Mouse (Mus musculus): ENCODE data around the gene Ltb.

Ltb gene

DNA sequence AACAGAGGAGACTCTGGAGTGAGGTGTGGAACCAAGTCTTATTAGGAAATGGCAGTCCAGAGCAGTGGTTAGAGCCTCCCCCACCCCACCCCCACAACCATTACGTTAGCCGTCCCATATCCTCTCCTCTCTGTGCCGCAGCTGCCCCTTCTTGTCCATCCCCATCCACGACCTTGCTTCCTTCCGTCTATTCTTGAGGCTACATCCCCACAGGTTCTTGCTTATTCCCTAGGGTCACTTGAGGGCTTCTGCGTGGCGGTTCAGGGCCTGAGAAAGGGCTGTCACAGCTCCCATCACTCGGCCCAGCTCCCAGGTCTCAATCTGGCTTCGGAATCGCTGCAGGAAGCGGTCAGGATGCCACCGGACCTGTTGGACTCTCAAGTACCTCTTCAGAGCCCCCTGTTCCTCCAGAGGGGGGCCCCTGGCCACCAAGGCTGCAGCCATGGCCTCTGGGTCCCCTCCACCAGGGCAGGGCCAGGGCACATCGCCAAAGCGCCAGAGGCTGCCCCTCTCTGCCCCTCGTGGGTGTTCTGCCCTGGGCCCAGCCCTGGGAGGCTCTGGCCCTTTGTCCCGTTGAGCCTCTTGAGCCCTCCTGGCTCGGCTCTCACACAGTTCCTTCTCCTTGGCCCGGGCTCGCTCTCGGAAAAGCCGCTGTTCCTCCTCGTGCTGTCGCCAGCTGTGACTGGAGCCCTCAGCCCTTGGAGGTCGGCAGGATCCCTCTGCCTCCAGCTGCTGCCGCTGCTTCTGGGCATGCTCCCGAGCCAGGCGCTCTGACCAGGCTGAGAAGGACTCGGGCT is 26.1 kb downstream of the Ltb start, which contains the start of gene Gm16181:
Gm16181 (plus strand) TSS at position 679 of the 797 bp plus-strand sequence.
- DNase-seq (ENCODE audit: inconsistent age in 2 of 2, low spot score in 1 of 2): peak in 1 of 2 experiments; percentile 39

DNA sequence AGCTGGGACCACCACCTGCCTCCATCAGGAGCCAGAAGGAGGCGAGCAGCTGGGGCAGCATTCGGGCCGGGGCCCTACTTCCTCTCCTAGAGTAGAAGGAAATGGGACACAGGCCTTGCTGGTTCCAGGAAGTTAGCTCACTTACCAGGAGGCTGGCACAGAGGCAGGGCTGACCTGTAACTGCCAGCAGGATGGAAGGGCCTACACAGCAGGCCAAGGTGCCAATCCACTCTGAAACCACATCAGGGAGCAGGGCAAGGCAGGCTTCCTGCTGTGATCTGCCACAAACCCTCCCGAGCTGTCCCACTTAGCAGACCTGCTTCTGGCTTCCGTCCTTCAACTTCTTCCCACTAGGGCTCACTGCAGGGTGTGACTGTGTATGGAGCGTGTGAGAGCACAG is 28.1 kb downstream of the Ltb start:
- DNase-seq (ENCODE audit: inconsistent age in 2 of 2, low spot score in 1 of 2): no peak

DNA sequence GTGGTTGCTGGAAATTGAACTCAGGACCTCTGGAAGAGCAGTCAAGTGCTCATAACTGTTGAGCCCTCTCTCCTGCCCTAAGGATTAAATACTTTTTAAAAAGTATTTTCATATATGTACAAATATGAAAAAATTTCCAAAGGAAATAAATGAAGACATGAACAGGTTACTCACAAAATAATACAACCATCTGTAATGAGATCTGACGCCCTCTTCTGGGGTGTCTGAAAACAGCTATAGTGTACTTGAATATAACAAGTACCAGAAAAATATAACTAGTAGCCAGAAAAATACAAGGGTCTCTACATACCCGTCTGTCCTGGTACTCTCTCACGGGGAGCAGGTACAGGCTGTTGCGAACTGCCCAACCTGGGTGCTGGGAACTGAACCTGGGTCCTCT is 30.4 kb downstream of the Ltb start:
- no peak for DNase-seq (ENCODE audit: inconsistent age in 2 of 2, low spot score in 1 of 2)

DNA sequence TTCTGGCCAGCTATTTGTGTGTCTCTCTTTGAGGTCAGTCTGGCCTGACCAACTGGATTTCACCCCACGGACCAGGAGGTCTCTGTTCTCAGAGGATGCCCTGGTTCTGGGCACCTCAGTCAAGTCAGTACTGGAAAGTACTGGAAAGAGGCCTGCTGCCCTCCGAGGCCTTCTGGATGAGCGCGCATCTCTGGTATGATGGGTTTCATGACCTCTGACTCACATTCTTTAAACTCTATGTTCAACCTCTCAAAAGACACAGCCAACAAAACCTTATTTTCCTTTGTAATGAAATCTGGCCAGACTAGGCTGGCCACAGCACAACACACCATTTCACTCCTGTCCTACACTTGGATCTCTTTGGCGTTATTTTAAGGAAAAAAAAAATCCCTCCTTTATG is 31.2 kb downstream of the Ltb start:
- DNase-seq (ENCODE audit: inconsistent age in 2 of 2, low spot score in 1 of 2): peak in 1 of 2 experiments; percentile 42

DNA sequence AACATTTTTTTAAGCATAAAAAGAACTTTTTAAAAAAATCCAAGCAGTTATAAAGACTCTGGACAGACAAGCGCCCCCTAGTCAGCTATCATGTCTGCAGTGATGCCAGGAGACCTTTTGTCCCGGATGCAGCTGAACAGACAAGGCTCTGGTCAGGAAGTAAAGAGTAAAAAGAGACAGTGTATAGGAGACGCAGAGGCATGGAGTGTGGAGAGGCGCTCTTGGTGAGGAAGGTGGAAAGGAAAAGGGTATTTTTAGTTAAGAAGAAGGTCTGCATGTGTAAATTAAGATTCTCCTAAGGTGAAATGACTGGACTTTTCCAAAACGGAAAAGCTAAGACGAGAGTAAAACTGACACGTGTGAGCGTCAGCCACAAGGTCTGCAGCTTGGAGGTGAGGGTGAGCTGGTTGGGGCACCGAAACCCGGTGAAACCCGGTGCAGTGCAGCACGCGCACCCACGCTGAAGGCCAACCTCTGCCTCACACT is 32.4 kb downstream of the Ltb start:
- peak in 1 of 2 experiments; percentile 64 for DNase-seq (ENCODE audit: inconsistent age in 2 of 2, low spot score in 1 of 2)

DNA sequence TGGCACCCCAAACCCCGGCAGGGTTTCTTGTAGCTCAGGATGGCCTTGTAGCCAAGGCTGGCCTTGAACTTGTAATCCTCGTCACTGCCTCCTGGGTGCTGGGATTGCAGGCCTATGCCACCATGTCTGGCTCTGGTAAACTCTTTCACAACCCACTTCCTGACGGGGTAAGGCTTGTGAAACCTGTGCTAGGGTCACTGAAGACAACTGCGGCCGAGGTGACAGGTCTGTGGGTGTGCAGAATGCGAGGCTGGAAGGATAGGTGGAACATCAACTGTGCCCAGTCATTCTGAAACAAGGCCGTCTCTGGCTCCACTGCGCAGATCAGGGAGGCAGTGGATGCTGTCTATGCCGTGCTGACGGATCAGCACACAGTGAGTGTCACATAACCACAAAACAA is 36.8 kb downstream of the Ltb start:
- peak; percentile 28 to 74 for DNase-seq (ENCODE audit: inconsistent age in 2 of 2, low spot score in 1 of 2)

DNA sequence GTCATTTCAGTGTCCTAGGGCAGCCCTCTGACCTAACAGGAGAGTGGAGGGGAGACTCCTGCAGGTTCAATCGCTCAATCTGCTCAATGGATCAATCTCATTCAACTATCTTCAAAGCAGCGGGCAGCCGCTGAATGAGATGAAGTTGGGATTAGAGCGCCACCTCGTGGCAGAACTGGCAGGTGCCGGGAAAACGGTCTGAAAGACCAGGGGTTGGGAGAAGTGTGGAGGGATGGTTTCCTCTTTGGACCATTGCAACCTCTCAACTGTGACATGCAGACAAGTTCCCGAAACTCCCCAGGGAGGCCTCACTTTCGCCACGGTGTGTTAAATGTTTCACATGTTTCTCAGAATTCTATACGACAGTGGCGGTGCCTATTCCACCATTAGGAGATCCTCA is 37.8 kb downstream of the Ltb start:
- peak; percentile 82 to 95 for DNase-seq (ENCODE audit: inconsistent age in 2 of 2, low spot score in 1 of 2)

DNA sequence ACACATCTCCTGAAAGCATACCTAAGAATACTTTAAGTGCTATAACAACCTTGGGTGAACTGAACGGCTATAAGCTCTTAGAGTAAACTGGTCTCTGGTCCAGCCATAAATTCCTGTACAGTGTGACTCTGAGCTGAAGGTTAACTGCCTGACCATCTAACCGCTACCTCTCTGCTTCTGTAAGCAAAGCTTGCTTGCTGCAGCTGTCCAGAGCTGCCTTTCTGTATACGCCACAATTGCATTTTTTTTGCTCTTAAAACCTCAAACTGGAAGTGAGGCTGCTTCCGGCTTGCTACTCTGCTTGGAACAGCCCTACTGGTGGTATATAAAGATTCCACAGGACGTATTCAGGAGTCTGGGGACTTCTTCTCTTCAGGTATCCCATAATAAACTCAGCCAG is 38.4 kb downstream of the Ltb start:
- DNase-seq (ENCODE audit: inconsistent age in 2 of 2, low spot score in 1 of 2): peak in 1 of 2 experiments; percentile 49

DNA sequence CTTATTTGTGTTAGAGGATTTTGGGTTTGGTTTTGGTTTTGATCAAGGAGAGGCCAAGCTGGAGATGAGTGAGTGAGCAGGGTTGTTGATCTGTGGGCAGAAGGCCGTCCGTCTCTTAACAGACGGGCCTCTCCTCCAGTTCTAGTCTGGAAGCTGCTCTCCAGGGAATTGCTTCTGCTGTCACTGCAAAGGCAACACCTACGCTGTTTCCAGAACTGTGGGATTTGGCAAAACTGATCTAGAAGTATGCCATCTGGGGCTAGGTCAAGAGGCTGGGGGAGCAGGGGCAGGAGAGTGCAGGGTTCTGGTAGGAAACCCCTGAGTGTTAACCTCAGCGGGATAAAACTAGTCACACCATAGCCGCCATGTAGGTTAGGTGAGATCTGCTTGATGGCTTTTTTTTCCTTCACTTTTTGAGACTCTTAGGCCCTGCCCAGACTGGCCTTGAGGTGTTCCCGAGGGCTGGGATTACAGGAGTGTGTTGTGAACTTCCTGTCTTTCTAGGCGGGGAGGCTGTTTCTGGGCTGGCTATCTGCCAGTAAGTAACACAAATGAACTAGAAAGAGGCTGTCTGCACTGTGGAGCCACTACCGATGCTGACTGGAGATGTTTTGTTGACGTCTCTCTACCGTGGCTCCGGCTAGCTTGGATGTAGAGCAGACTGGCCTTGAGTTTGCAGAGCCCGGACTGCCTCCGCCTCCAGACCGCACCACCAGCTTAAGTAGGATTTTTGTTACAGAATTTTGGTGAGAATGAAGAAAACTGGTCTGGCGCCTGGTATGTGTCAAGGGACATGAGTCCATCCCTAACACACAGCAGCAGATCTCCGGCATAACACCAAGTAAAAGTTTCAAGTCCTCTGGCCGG is 39.1 kb downstream of the Ltb start, which contains the start of gene Atp6v1g2:
Atp6v1g2 (plus strand) TSS at position 547 of the 867 bp plus-strand sequence.
- DNase-seq (ENCODE audit: inconsistent age in 2 of 2, low spot score in 1 of 2): peak; percentile 57 to 80

DNA sequence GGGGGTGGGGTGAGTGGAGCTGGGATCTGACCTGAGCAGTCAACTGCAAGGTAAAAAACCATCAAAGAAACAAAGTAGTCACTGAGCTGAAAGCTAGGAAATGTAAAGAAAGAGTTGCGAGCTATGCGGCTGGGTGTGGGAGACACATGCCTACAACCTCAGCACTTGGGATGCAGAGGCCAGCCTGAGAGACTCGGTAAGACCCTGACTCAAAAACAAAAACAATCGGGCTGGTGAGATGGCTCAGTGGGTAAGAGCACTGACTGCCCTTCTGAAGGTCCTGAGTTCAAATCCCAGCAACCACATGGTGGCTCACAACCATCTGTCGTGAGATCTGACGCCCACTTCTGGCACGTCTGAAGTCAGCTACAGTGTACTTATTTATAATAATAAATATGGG is 39.9 kb downstream of the Ltb start:
- peak; percentile 17 to 49 for DNase-seq (ENCODE audit: inconsistent age in 2 of 2, low spot score in 1 of 2)

DNA sequence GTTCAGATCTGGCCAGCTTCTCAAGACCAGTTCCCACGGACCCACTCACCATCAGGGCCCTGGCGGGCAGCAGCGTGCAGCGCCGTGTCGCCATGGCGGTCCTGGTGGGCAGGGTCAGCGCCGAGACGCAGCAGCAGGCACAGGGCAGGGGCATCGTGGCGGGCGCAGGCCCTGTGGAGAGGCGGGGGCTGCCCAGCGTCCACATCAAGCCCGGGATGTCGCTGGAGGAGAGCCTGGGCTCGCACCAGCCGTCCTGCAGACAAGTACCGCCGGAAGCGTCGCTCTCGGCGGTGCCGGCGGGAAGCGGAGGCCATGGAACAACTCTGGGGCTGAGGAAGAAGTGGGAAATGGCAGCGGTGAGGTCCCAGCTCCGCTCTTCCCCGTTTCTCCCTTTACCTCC is 40.7 kb downstream of the Ltb start:
- peak; percentile 70 to 87 for DNase-seq (ENCODE audit: inconsistent age in 2 of 2, low spot score in 1 of 2)

DNA sequence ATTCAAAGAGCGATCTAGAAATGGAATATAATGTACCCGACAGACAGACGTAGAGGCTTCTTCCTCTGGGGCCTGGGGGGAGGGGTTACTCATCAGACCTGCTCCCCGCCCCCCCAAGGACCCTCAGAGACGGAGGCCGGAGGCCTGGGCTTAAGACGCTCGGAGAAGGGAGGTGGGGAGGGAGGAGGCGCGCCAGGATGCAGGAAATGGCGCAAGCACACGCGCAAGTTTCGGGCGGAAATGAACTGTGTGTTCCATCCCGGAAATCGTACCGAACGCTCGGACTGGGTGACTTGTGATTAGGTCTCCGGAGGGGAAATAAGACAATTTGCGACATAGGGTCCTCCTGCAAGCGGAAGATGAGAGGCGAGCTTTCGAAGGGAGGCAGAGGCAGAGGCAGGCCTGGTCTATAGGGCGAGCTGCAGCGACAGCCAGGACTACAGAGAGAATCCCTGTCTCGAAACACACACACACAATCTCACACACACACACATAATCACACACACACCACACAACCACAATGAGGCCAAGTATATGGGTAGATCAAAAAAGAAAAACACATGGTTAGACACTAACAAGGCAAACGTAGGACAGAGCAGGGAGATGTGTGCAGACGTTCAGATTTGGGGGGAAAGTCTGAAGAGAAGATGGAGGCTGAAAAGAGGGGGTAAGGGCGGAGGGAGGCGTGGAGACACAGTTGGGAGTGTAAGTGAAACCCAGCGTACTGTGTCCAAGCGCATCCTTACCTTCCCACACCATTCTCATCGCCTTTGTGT is 41.6 kb downstream of the Ltb start, which contains the start of gene Nfkbil1:
Nfkbil1 (minus strand) TSS at position 179 of the 776 bp plus-strand sequence.
- peak; percentile 94 to 97 for DNase-seq (ENCODE audit: inconsistent age in 2 of 2, low spot score in 1 of 2)

DNA sequence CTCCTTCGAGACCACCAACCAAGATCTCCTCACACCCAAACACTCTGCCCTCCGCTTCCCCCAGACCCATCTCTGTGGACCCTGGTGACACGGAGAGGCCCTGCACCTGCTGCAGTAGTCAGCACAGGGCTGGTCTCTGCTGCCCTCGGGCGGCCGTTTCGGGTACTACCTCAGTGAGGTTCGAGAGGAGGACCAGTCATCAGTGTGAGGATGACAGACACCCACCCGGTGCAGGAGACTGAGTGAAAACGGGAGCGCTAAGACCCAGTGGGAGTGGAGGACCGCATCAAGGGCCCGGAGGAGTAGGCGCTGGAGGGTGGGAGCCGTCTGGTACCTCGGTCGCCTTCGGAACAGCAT is 42.1 kb downstream of the Ltb start:
- peak; percentile 95 to 99 for DNase-seq (ENCODE audit: inconsistent age in 2 of 2, low spot score in 1 of 2)

DNA sequence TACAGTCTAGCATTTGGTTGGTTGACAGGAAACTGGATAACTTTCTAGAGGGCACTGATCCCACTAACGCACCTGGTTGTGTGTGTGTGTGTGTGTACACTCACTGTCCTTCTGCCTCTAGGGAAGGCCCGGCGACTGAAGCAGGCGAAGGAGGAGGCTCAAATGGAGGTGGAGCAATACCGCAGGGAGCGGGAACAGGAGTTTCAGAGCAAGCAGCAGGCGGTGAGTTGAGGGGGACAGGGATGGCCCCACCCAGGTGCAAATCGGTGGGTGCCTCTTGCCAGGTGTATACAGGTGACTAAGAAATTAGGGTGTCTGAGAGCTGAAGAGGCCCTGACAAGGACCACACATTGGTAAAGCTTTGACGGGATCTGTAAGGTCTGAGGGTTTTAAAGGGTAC is 42.8 kb downstream of the Ltb start:
- DNase-seq (ENCODE audit: inconsistent age in 2 of 2, low spot score in 1 of 2): peak; percentile 44

DNA sequence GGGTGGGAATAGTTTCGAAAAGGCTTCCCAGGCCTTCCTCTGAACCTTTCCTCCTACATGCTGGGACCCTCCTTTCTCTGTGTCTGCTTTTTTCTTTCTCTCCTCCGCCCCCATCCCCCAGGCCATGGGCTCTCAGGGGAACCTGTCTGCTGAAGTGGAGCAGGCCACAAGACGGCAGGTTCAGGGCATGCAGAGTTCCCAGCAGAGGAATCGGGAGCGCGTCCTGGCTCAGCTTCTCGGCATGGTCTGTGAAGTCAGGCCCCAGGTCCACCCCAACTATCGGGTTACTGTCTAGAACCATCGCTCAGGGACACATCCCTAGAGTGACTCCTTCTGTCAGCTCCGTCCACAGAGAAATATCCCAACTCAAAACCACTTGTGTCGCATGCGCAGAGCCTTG is 43.3 kb downstream of the Ltb start:
- DNase-seq (ENCODE audit: inconsistent age in 2 of 2, low spot score in 1 of 2): peak in 1 of 2 experiments; percentile 47

DNA sequence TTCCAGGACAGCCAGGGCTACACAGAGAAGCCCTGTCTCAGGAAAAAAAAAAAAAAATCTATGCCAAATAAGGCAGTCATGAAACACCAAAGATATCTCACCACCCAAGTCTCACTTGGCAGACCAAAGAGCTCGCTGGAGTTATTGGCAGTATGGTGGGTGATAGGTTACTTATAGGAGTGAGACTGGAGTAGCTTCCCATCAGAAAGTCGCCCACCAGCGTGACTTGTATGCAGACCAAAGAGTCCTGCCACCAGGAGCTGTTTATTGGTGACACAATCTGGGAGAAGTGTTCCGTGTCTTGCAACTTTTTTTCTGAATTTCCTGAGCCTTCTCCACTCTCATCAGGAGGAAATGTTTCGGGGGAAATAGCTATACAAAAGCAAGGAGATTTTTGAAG is 45.5 kb downstream of the Ltb start:
- peak; percentile 20 to 43 for DNase-seq (ENCODE audit: inconsistent age in 2 of 2, low spot score in 1 of 2)

DNA sequence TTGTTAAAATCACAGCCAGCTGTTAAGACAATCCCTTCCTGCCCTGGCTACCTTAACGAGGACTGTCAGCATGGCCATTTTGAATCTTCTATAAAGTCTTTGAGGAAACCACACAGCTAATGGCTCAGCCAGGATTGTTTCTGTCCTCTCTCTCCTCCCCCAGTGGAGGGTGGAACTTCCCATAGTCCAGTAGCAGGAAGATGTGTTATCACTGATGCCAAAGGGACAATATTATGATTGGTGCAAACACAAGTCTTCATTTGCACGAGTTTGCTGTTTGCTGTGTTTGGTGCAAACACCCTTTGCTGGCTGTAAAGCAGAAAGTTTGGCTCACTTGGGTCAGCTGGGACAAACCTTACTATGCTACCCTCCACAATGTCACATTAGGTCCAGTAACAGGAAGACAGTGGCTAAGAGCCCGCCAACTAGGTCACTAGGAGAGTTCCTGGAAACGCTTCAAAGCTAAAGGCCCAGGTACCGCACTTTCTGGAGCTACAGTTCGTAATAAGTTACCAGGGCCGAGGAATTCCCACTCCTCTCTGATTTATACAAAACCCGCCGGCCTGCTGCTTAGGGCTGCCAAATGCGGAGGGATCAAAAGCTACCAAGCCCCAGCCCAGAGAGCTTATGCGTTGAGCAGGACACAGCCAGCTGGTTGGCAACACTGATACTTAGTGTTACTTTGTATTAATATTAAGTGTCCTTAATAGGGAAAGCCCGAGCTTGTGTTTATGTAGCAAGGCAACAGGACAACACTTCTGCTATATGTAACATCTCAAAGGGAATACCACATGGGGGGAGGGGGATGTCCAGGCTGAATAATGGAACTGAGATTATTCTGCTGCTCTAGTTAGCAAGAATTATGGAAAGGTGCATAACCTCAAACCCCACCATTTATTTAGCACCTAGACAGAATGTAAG is 46.4 kb downstream of the Ltb start:
- peak; percentile 49 to 59 for DNase-seq (ENCODE audit: inconsistent age in 2 of 2, low spot score in 1 of 2)

DNA sequence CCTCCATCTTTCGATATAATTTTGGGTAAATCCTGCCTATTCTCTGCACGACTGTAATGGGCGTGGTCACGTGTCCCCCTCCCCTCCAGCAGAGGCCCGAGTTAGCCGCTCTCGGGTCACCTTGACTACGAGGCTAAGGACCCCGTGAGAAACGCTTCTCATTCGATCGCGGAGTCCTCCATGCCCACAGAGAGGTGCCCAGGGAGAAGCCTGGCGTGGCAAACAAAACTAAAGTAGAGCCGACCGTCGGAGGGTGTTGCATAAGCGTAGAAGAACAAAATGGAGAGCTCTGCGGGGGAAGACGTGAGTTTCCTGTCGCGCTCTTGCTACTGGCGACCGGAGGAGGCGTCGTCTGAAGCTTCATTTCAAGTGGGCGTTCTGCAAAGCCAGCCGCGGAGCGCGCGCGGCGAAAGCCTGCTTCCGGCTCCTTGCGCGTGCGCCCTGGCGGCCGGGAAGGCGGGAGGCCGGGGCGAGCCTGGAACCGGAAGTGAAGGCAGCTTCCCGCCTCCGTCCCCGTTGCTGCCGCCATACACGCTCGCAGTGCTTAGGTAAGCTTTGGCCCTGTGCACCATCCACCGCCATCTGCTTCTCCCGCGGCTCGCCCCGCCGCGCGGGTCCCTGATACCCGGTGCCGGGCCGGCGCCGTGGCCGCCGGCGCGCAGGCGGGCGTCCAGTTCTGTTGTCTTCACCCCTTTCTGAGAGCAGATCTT is 47.2 kb downstream of the Ltb start, which contains the start of gene Ddx39b:
Ddx39b (plus strand) TSS at position 442 of the 710 bp plus-strand sequence.
- peak; percentile 98 to 99 for DNase-seq (ENCODE audit: inconsistent age in 2 of 2, low spot score in 1 of 2)

Data from adrenal gland, adult (tissue).